Mouse (Mus musculus): ENCODE data around the gene Pdgfra.

- TF ChIP-seq HCFC1 (IDR thresholded peaks at IDR 0.05; ENCODE audit: borderline replicate concordance, insufficient read depth, low read length) (no peak), ZC3H11A (IDR thresholded peaks at IDR 0.05; ENCODE audit: borderline replicate concordance, low read depth, low read length) (no peak), MAFK (IDR thresholded peaks at IDR 0.05; ENCODE audit: insufficient read depth, low read depth, low read length) (no peak), ZNF384 (IDR thresholded peaks at IDR 0.05; ENCODE audit: low read depth, low read length) (no peak), CHD2 (IDR thresholded peaks at IDR 0.05; ENCODE audit: low read depth, low read length) (no peak)
Observed at GRCm38 (mm10) chr5:75111781-75112180, 40.3 kb upstream of the Pdgfra start.
